Mouse (Mus musculus) cerebellum, adult 11-12 months (tissue): ENCODE measurements around the gene Tmc7.

Experiments used
- DNase-seq: peaks from one replicate; pipeline ENCODE4 v3.0.0; 2022

The Tmc7 gene

GRCm38 (mm10) chr7:118584926-118585325 is 390 bp upstream of the Tmc7 start:
- no peak for DNase-seq

- no peak for DNase-seq
Observed at GRCm38 (mm10) chr7:118583821-118584220, 715 bp downstream of the Tmc7 start.

GRCm38 (mm10) chr7:118579938-118580337 is 4.6 kb downstream of the Tmc7 start:
- DNase-seq = no peak

GRCm38 (mm10) chr7:118578269-118578668 is 6.3 kb downstream of the Tmc7 start:
- DNase-seq = no peak

GRCm38 (mm10) chr7:118572039-118572438 is 12.5 kb downstream of the Tmc7 start:
- no peak for DNase-seq

- DNase-seq = no peak
Observed at GRCm38 (mm10) chr7:118571350-118571749, 13.2 kb downstream of the Tmc7 start.

GRCm38 (mm10) chr7:118569121-118569543 is 15.4 kb downstream of the Tmc7 start:
- DNase-seq = no peak

- no peak for DNase-seq
Observed at GRCm38 (mm10) chr7:118554290-118554689, 30.2 kb downstream of the Tmc7 start.

- DNase-seq = no peak
Observed at GRCm38 (mm10) chr7:118553881-118554280, 30.7 kb downstream of the Tmc7 start.

- DNase-seq = no peak
Observed at GRCm38 (mm10) chr7:118547451-118547850, 37.1 kb downstream of the Tmc7 start.

GRCm38 (mm10) chr7:118544128-118544527 is 40.4 kb downstream of the Tmc7 start:
- DNase-seq = no peak

- DNase-seq = no peak
Observed at GRCm38 (mm10) chr7:118535076-118535475, 49.5 kb downstream of the Tmc7 start.

GRCm38 (mm10) chr7:118534326-118534725 is 50.2 kb downstream of the Tmc7 start:
- DNase-seq = no peak

GRCm38 (mm10) chr7:118533178-118533578 is 51.4 kb downstream of the Tmc7 start, which contains the start of gene Coq7:
Coq7 (minus strand) TSS chr7:118533356.
- DNase-seq = peak; percentile 97

GRCm38 (mm10) chr7:118532519-118533177 is 51.9 kb downstream of the Tmc7 start:
- DNase-seq = peak; percentile 97

GRCm38 (mm10) chr7:118526967-118527366 is 57.6 kb downstream of the Tmc7 start:
- no peak for DNase-seq

GRCm38 (mm10) chr7:118522077-118522476 is 62.5 kb downstream of the Tmc7 start:
- DNase-seq = no peak

- no peak for DNase-seq
Observed at GRCm38 (mm10) chr7:118519661-118520060, 64.9 kb downstream of the Tmc7 start.

GRCm38 (mm10) chr7:118518687-118519086 is 65.8 kb downstream of the Tmc7 start:
- peak; percentile 45 for DNase-seq

- no peak for DNase-seq
Observed at GRCm38 (mm10) chr7:118517819-118518218, 66.7 kb downstream of the Tmc7 start.

GRCm38 (mm10) chr7:118508556-118508955 is 76.0 kb downstream of the Tmc7 start:
- DNase-seq = no peak

- no peak for DNase-seq
Observed at GRCm38 (mm10) chr7:118503844-118504243, 80.7 kb downstream of the Tmc7 start.

GRCm38 (mm10) chr7:118502333-118502732 is 82.2 kb downstream of the Tmc7 start:
- no peak for DNase-seq

GRCm38 (mm10) chr7:118499784-118500435 is 84.6 kb downstream of the Tmc7 start:
- DNase-seq = no peak
